Mouse (Mus musculus): ENCODE data around the gene Inca1. TPM values are rescaled to one million over a fixed set of nuclear protein-coding genes. Genes with fewer than 3 reads are reported as not detected.
A peak's percentile ranks its signal among the peaks of the same experiment; 100 is the strongest.

Gene Inca1
- polyA plus RNA-seq, 1 experiment from 2014 or later, result 2.3 TPM

GRCm38 (mm10) chr11:70647716-70648420 is 52.1 kb downstream of the Inca1 start:
- ATAC-seq (replicated peaks; ENCODE audit: low FRiP score, low read depth), result no peak

GRCm38 (mm10) chr11:70646691-70647650 is 53.0 kb downstream of the Inca1 start, which contains the start of the genes Rnf167 and Slc25a11:
TSS of gene Rnf167 (plus strand) at chr11:70647235.
TSS of gene Slc25a11 (minus strand) at chr11:70647479.
- Histone ChIP-seq H3K36me3 (ENCODE audit: insufficient read depth, low read length) (peaks cover 47% of the 10 kb centered on the region), H3K4me3 (replicated peaks; ENCODE audit: low read depth, low read length) (peak within 1 kb of the TSS; percentile 78), H3K27ac (peak within 1 kb of the TSS; percentile 90), H3K9me3 (replicated peaks; ENCODE audit: low read length) (no peaks in the 10 kb centered on the region), H3K27me3 (ENCODE audit: insufficient read depth, low read length) (no peaks in the 10 kb centered on the region), H3K4me2 (ENCODE audit: low read length) (peak within 1 kb of the TSS; percentile 99), H3K4me1 (replicated peaks; ENCODE audit: insufficient read depth, low read length) (peaks cover 10% of the 10 kb centered on the region; the same call in 1 of the 2 replicates), H3K9ac (ENCODE audit: low read depth, low read length) (peak within 1 kb of the TSS; percentile 90)
- peak; percentile 99 for DNase-seq (ENCODE audit: low spot score)
- peak; percentile 84 for ATAC-seq (replicated peaks; ENCODE audit: low FRiP score, low read depth)
- under 1% methylated on average over 63 of the region's 63 CpGs for WGBS
- peak; percentile 35; the same call in 1 of the 2 replicates for TF ChIP-seq CTCF (IDR thresholded peaks at IDR 0.05; ENCODE audit: low read depth)

More at GRCm38 (mm10) chr11:70647716-70648420, 52.1 kb downstream of the Inca1 start:
- Histone ChIP-seq H3K9me3 (replicated peaks; ENCODE audit: low read length) (no peaks in the 10 kb centered on the region), H3K27me3 (ENCODE audit: insufficient read depth, low read length) (no peaks in the 10 kb centered on the region), H3K36me3 (ENCODE audit: insufficient read depth, low read length) (peaks cover 55% of the 10 kb centered on the region), H3K4me1 (replicated peaks; ENCODE audit: insufficient read depth, low read length) (peaks cover 19% of the 10 kb centered on the region; the same call in 1 of the 2 replicates), H3K4me3 (replicated peaks; ENCODE audit: low read depth, low read length) (peak overlapping the region; percentile 78), H3K9ac (ENCODE audit: low read depth, low read length) (peak overlapping the region; percentile 90), H3K4me2 (ENCODE audit: low read length) (peak overlapping the region; percentile 99), H3K27ac (peak overlapping the region; percentile 90)
- WGBS, result 4% methylated on average over 28 of the region's 28 CpGs
- no peak for TF ChIP-seq CTCF (IDR thresholded peaks at IDR 0.05; ENCODE audit: low read depth)
- DNase-seq (ENCODE audit: low spot score), result no peak

GRCm38 (mm10) chr11:70646259-70646555 is 53.7 kb downstream of the Inca1 start:
- Histone ChIP-seq H3K9ac (ENCODE audit: low read depth, low read length) (peak overlapping the region; percentile 84), H3K4me1 (replicated peaks; ENCODE audit: insufficient read depth, low read length) (peaks cover 8% of the 10 kb centered on the region; the same call in 1 of the 2 replicates), H3K27ac (peak overlapping the region; percentile 89), H3K4me2 (ENCODE audit: low read length) (peak overlapping the region; percentile 75), H3K9me3 (replicated peaks; ENCODE audit: low read length) (no peaks in the 10 kb centered on the region), H3K4me3 (replicated peaks; ENCODE audit: low read depth, low read length) (peak overlapping the region; percentile 78), H3K36me3 (ENCODE audit: insufficient read depth, low read length) (peaks cover 44% of the 10 kb centered on the region), H3K27me3 (ENCODE audit: insufficient read depth, low read length) (no peaks in the 10 kb centered on the region)
- peak; percentile 2 for ATAC-seq (replicated peaks; ENCODE audit: low FRiP score, low read depth)
- WGBS, result 7% methylated on average over 3 of the region's 3 CpGs
- TF ChIP-seq CTCF (IDR thresholded peaks at IDR 0.05; ENCODE audit: low read depth), result no peak
- DNase-seq (ENCODE audit: low spot score), result no peak

- WGBS, result 88% methylated on average over 12 of the region's 12 CpGs
- no peak for DNase-seq (ENCODE audit: low spot score)
- H3K36me3 ChIP-seq (ENCODE audit: insufficient read depth, low read length), result peaks cover 39% of the 10 kb centered on the region
Measured at GRCm38 (mm10) chr11:70645461-70646258, 54.3 kb downstream of the Inca1 start.

GRCm38 (mm10) chr11:70644564-70645103 is 55.3 kb downstream of the Inca1 start:
- H3K4me2 ChIP-seq (ENCODE audit: low read length), result no peak overlapping the region
- DNase-seq (ENCODE audit: low spot score), result no peak

More at GRCm38 (mm10) chr11:70645461-70646258, 54.3 kb downstream of the Inca1 start:
- Histone ChIP-seq H3K4me2 (ENCODE audit: low read length) (peak overlapping the region; percentile 75), H3K4me1 (replicated peaks; ENCODE audit: insufficient read depth, low read length) (peaks cover 8% of the 10 kb centered on the region; the same call in 1 of the 2 replicates), H3K9ac (ENCODE audit: low read depth, low read length) (peak overlapping the region; percentile 84), H3K9me3 (replicated peaks; ENCODE audit: low read length) (no peaks in the 10 kb centered on the region), H3K27me3 (ENCODE audit: insufficient read depth, low read length) (no peaks in the 10 kb centered on the region), H3K27ac (peak overlapping the region; percentile 89), H3K4me3 (replicated peaks; ENCODE audit: low read depth, low read length) (peak overlapping the region; percentile 78)
- TF ChIP-seq CTCF (IDR thresholded peaks at IDR 0.05; ENCODE audit: low read depth), result no peak
- ATAC-seq (replicated peaks; ENCODE audit: low FRiP score, low read depth), result no peak

More at GRCm38 (mm10) chr11:70644564-70645103, 55.3 kb downstream of the Inca1 start:
- no peaks in the 10 kb centered on the region for H3K27me3 ChIP-seq (ENCODE audit: insufficient read depth, low read length)
- 97% methylated on average over 8 of the region's 8 CpGs for WGBS
- H3K36me3 ChIP-seq (ENCODE audit: insufficient read depth, low read length), result peaks cover 29% of the 10 kb centered on the region
- peaks cover 8% of the 10 kb centered on the region; the same call in 1 of the 2 replicates for H3K4me1 ChIP-seq (replicated peaks; ENCODE audit: insufficient read depth, low read length)
- no peaks in the 10 kb centered on the region for H3K9me3 ChIP-seq (replicated peaks; ENCODE audit: low read length)
- H3K27ac ChIP-seq, result no peak overlapping the region
- H3K9ac ChIP-seq (ENCODE audit: low read depth, low read length), result no peak overlapping the region
- ATAC-seq (replicated peaks; ENCODE audit: low FRiP score, low read depth), result no peak
- no peak for TF ChIP-seq CTCF (IDR thresholded peaks at IDR 0.05; ENCODE audit: low read depth)
- no peak overlapping the region for H3K4me3 ChIP-seq (replicated peaks; ENCODE audit: low read depth, low read length)

All from kidney, postnatal 0 days (tissue).